Mouse (Mus musculus) heart, postnatal 10 days (tissue): Measurements from ENCODE around the gene Gngt2. TPM values are rescaled to one million over a fixed set of nuclear protein-coding genes. Genes with fewer than 3 reads are reported as not detected.

Experiments used
- DNase-seq, 2 experiments: peaks; one replicate each; pipeline ENCODE4 v3.0.0; 2021
- intact Hi-C: fragments of 180-260 bp; cut with DNase I; formaldehyde crosslinking; loops from one replicate; pipeline ENCODE4 v1.15.1; 2025
- total RNA-seq, 2 experiments: library from RNA; stranded (reverse); gene quantifications; 2 replicates each; pipeline ENCODE4 v1.2.3; 2021

The Gngt2 gene
- total RNA-seq, result 10 to 100 TPM; 24.7 to 26.0 TPM

GRCm38 (mm10) chr11:95837059-95837458, at the start of gene Gngt2:
TSS of gene Gngt2 (plus strand) at chr11:95837216.
- intact Hi-C loops, result no loop called here
- DNase-seq, result peak; percentile 85 to 87

DNA sequence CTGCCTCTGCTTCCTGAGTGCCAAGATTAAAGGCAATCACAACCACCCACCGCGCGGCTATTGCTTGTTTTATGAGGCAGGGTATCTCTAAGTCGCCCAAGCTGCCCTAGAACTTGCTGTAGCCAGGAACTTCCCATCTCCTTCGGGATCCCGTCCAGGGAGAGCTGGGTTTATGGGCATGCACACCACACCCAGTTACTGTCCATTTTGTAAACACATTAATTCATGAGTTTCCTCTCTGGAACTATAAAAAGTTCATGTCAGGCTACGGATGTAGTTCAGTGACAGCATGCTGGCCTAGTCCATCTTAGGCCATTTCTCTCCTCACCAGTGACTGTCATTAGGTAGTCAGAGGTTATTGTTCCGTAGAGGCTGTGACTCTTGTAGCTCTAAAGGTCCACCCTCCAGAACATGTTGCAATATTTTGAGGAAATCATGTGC, 47.5 kb upstream of the Gngt2 start:
- DNase-seq, result peak in 1 of 2 experiments; percentile 13
- intact Hi-C loops, result no loop called here

- intact Hi-C loops, result no loop called here
- no peak for DNase-seq
Observed at GRCm38 (mm10) chr11:95791787-95792186, 45.2 kb upstream of the Gngt2 start.

DNA sequence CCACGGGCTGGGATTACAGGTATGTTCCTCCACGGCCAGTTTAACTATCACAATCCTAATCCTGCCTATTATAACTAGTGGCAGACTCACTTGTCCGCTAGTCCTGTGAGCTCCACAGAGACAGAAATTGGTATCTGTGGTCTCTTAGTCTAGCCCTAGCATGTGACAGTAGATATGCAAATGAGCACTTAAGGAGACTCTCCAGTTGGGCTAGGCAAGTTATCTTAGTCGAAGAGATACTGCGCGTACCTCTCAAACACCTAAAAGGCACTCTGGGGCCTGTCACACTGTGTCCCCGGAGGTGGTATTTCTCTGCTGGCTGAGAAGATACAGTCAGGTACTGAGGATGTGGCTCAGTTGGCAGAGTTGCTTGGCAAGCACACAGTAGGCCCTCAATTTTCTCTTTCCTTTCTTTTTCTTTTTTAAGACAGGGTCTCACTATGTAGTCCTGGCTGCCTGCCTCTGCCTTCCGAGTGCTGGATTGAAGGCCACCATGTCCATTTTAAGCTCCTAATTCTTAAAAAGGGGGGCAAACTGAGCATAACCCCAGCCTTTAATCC, 44.0 kb upstream of the Gngt2 start:
- DNase-seq, result no peak
- intact Hi-C loops, result no loop called here

DNA sequence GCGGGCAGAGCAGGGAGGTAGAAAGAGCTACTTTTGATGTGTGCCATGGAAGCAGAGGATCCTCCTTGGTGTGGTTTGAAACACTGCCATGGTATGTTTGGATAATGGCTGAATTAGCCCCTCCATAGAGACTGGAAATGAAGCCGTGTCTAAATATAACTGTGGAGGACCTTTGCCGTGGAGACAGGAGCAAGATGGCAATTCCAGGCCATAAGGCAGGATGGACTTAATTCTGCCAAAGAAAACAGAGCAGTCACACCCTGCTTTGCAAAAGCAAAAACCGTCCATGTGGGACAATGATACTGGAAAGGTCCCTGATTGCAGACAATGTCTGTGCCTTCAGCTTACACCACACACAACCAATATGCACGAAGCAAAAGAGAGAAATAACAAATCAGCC, 42.8 kb upstream of the Gngt2 start:
- intact Hi-C loops, result loop anchor here (2.0 kb wide), 2 partner anchors 15 to 31 kb away; partner anchors contain the start of gene Phospho1
- DNase-seq, result peak in 1 of 2 experiments; percentile 27

DNA sequence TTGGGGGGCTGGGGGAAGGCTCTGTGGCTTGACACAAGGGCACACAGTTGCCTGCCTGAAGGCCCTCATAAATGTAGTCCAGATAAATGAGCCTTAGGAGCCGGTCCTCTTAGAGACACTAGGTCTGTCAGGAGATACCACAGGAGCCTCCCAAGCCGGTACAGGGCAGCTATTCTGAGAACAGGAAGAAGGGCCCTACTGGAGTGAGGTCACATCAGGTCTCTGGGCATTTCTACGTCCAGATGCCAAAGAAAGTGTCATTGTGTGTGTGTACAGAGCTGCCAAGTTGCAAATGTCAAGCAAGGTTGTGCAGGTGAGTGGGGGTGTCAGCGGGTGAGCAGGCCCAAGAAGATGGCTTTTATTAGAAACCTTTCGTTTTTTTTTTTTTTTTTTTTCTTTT, 41.4 kb upstream of the Gngt2 start:
- peak; percentile 65 to 66 for DNase-seq
- intact Hi-C loops, result loop anchor here (2.0 kb wide), 2 partner anchors 17 to 29 kb away; partner anchors contain the start of gene Phospho1

GRCm38 (mm10) chr11:95805010-95805409, 32.0 kb upstream of the Gngt2 start:
- intact Hi-C loops, result no loop called here

GRCm38 (mm10) chr11:95805527-95805926, 31.5 kb upstream of the Gngt2 start:
- intact Hi-C loops, result no loop called here
- peak in 1 of 2 experiments; percentile 47 for DNase-seq

More at GRCm38 (mm10) chr11:95805010-95805409, 32.0 kb upstream of the Gngt2 start:
- DNase-seq, result no peak

DNA sequence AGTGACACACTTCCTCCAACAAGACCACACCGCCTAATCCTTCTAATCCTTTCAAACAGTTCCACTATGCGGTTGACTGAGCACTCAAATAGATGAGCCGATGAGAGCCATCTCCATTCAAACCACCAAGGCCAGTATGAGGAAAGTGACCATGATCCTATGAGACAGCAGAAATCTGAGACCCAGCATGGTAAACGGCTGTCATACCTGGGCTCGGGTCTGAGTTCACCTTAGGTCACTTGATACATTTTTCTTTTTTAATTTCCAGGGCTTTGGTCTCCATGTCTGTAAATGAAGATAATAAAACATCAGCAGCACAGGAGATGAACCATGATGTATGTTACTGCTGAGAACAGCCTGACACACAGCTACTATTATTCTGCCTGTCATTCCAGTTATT, 29.1 kb upstream of the Gngt2 start:
- intact Hi-C loops, result no loop called here
- DNase-seq, result no peak

DNA sequence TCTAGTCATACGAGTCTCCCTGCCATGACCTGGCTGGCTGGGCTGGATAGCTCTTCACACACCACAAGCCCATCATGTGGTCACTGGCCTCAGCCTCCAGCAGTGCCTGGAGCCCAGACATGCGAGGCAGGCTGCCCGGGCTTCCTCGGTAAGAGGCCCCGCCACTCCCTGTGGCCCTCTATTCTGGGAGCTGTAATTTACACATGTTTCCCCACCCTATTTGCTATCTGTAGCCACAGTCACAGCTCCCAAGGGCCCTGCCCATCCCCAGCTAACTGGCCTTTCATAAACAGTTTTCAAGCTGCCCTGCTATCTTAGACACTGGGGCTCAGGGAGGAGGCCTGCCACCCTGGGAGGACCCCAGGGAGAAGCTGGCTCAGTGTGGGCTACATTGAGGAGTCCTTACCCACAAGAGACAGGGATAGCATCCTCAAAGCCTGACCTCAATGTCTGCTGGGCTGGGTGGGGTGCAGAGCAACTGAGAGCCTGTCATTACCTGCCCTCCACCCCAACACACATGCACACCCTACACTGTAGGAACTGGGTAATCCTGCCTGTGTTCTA, 28.5 kb upstream of the Gngt2 start:
- peak in 1 of 2 experiments; percentile 53 for DNase-seq
- intact Hi-C loops, result no loop called here

GRCm38 (mm10) chr11:95809603-95810002, 27.4 kb upstream of the Gngt2 start:
- intact Hi-C loops, result no loop called here
- DNase-seq, result no peak

DNA sequence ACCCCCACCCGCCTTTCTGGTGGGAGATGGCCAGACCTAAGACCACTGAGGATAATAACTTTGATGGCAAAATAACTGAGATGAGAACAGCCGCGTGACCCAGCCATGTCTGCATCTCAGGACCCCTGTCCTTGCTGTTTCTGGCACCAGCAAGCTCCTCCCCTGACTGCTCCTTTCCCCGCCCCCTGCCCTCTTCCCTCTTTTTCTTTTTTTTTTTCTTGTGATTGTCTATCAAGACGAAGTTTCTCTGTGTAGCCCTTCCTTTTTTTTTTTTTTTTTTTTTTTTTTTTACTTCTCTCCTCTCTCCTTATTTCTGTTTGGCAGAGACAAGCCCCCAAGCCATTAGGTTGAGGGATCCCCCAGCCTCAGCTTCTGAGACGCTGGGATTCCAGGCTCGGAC, 26.2 kb upstream of the Gngt2 start:
- no peak for DNase-seq
- intact Hi-C loops, result no loop called here

DNA sequence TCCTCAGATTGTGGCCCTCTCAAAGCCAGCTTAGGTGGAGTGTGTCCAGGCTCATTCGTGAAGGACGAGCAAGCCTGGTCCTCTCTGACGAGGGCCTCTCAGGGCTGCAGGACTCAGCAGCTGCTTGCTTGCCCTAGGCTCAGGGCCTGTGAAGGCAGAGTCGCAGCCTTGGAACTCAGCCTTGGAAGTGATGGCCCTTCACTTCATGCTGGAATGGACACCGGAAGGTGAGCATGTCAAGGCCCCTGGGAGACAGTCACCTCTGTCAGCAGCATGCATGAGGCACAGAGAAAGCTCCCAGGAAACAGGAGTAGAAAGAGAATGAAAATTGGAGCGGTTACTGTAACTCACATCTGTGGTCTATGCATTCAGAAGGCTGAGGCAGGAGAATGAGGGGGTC, 25.3 kb upstream of the Gngt2 start:
- DNase-seq, result no peak
- intact Hi-C loops, result no loop called here

DNA sequence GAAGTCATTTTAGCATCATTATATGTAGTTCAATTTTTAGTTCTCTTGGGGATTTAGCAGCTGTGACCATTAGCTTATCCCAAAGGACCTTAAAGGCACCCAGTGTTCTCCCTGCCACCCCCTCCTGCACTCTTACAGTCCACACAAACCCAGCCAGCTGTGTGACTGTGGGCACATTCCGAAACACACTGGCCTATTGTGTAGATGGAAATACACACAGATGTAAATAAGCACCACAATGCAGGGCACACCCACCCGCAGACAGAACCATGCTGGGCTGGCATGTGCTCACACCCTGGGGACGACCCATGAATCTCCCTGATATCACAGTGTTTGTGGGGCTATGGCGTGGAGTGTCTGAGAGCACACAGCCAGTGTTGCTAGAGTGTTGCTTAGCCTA, 24.8 kb upstream of the Gngt2 start:
- intact Hi-C loops, result no loop called here
- DNase-seq, result no peak

GRCm38 (mm10) chr11:95814101-95814500, 22.9 kb upstream of the Gngt2 start:
- DNase-seq, result no peak
- intact Hi-C loops, result no loop called here

DNA sequence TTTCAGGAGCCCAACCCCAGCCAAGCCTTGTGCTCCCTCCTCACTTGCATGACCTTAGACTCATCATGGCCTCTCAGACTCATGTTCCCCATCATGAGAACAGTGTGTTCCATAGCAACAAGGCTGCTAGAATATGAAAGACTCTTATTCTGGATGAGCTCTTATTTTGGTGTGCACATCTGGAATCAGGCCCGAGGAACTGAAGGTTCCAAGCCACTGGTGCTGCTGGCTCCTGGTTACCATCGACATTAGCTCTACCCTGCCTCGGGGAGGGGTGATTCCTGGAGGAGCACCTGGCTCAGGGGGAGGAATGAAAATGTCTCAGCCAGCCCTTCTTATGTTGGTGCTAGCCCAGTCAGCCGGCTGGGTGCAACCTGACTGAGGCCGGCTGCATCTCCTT, 22.2 kb upstream of the Gngt2 start:
- no peak for DNase-seq
- intact Hi-C loops, result no loop called here

GRCm38 (mm10) chr11:95815412-95815811, 21.6 kb upstream of the Gngt2 start:
- DNase-seq, result no peak
- intact Hi-C loops, result no loop called here

DNA sequence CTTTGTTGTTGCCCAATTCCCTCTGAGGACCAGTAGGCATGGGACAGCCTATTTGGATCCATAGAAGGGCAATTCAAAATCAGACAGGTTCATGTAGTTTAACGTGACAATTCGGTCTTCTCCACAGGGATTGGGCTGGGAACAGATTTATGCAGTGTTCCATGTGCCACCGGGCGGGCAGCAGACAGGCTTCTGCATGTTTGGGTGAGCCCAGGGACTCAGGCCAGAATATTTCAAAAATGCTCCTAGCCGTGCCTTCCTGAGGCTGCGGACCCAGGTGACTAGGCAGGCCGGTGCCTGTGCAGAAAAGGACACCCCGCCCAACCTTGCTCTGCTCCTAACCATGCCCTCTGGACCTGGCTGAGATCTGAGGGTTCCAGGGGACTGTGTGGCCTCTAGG, 17.9 kb upstream of the Gngt2 start:
- peak in 1 of 2 experiments; percentile 40 for DNase-seq
- intact Hi-C loops, result no loop called here

DNA sequence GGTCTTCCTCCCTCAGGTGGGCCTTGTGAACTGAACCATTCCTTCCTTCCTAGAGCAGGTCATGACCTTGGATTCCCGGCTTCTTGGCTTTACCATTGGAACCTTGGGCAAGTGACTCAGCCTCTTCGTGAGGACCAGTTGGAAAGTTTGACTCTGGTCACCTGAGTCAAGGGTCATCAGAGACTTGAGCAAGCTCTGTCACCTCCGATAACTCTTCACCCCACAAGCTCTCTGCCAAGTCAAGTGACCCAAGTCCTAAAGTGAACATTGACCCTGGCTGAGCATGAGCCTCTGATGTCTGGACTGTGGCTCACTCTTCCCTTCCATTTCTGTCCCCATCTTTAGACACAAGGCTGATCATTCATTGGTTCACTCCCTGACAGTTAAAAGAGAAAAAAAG, 15.5 kb upstream of the Gngt2 start:
- no peak for DNase-seq
- intact Hi-C loops, result no loop called here

DNA sequence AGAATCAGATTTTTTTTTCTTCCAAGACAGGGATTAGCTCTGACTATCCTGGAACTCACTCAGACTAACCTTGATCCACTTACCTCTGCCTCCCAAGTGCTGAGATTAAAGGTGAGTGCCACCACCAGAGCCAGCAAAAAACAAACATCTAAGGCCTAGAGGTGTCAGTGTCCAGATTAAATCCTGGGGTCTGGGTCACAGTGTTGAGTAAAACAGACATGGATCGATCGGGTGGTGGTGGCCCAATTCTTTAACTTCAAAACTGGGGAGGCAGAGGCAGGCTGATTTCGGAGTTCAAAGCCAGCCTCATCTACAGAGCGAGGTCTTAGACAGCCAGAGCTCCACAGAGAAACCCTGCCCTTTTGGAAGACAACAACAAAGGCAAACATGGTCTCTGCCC, 14.6 kb upstream of the Gngt2 start:
- intact Hi-C loops, result no loop called here
- DNase-seq, result peak in 1 of 2 experiments; percentile 1

GRCm38 (mm10) chr11:95824071-95824876, 12.7 kb upstream of the Gngt2 start, which contains the start of gene Phospho1:
TSS of gene Phospho1 (plus strand) at chr11:95824499.
- intact Hi-C loops, result loop anchor here (2.0 kb wide), 1 partner anchor 29 kb away; no protein-coding TSS in a partner anchor
- peak; percentile 96 for DNase-seq

GRCm38 (mm10) chr11:95824877-95825243, 12.2 kb upstream of the Gngt2 start:
- intact Hi-C loops, result loop anchor here (2.0 kb wide), 1 partner anchor 30 kb away; no protein-coding TSS in a partner anchor
- DNase-seq, result peak; percentile 92
